Mouse (Mus musculus) forebrain, embryonic 16.5 days (tissue): ENCODE measurements around the gene Chtf18. TPM values are rescaled to one million over a fixed set of nuclear protein-coding genes. Genes with fewer than 3 reads are reported as not detected.

Experiments used
- ATAC-seq: fragments of 200-750 bp; cut with Nextera tagmentation; 2 replicates; pipeline ENCODE4 v1.8.0; 2017; ENCODE audit warnings: mild to moderate bottlenecking, moderate library complexity
- H3K27ac ChIP-seq: fragments of 300-500 bp; sonication (generic); 2 replicates; pipeline ENCODE4 v1.5.1; 2014; ENCODE audit warnings: low read length, control low read depth
- H3K27me3 ChIP-seq: fragments of 300-500 bp; sonication (generic); replicated peaks from 2 replicates; pipeline ENCODE4 v1.6.1; 2014; ENCODE audit warnings: low read length; ENCODE audit not compliant: control insufficient read depth, insufficient read depth
- H3K36me3 ChIP-seq: fragments of 300-500 bp; sonication (generic); 2 replicates; pipeline ENCODE4 v1.6.1; 2014; ENCODE audit not compliant: control insufficient read depth, insufficient read depth
- H3K4me1 ChIP-seq: fragments of 300-500 bp; sonication (generic); replicated peaks from 2 replicates; pipeline ENCODE4 v1.6.1; 2014; ENCODE audit warnings: low read length; ENCODE audit not compliant: control insufficient read depth, insufficient read depth
- H3K4me2 ChIP-seq: fragments of 300-500 bp; sonication (generic); 2 replicates; pipeline ENCODE4 v1.6.1; 2014; ENCODE audit warnings: mild to moderate bottlenecking, low read length, control low read depth
- H3K4me3 ChIP-seq: fragments of 300-500 bp; sonication (generic); replicated peaks from 2 replicates; pipeline ENCODE4 v1.5.1; 2014; ENCODE audit warnings: mild to moderate bottlenecking, low read length, control low read depth
- H3K9ac ChIP-seq: fragments of 300-500 bp; sonication (generic); replicated peaks from 2 replicates; pipeline ENCODE4 v1.6.1; 2014; ENCODE audit warnings: low read depth, low read length, control low read depth
- H3K9me3 ChIP-seq: fragments of 300-500 bp; sonication (generic); 2 replicates; pipeline ENCODE4 v1.6.1; 2016; ENCODE audit warnings: low read length; ENCODE audit not compliant: control insufficient read depth
- WGBS: fragments of 180-500 bp; shearing (Covaris S2); extraction: QIAGEN DNeasy Blood & Tissue Kit; methylation state at CpG from one replicate; pipeline ENCODE4 v1.1.7; 2014; 5-methylcytosine and 5-hydroxymethylcytosine counted together
- polyA plus RNA-seq: library from polyadenylated mRNA; unstranded; fragments of >200 nt; fragmentation: Nextera tagmentation; extraction: Ambion mirVana; gene quantifications from 2 replicates; pipeline ENCODE4 v1.2.1, GENCODE M21; 2015

Gene Chtf18
- polyA plus RNA-seq, 1 experiment from 2014 or later = 12.7 TPM

- no peak; the same call in 1 of the 2 replicates for ATAC-seq
- H3K27ac ChIP-seq = no peak overlapping the region
- 12% methylated on average over 6 of the region's 6 CpGs for WGBS
- no peaks in the 10 kb centered on the region for H3K36me3 ChIP-seq
- H3K27me3 ChIP-seq = peaks cover 26% of the 10 kb centered on the region
- no peaks in the 10 kb centered on the region for H3K9me3 ChIP-seq
- H3K4me3 ChIP-seq = peak overlapping the region; percentile 39
- H3K4me2 ChIP-seq = peak overlapping the region; percentile 61
- H3K4me1 ChIP-seq = peaks cover 8% of the 10 kb centered on the region
- H3K9ac ChIP-seq = peak overlapping the region; percentile 35
Observed at GRCm38 (mm10) chr17:25717691-25718090, 9.5 kb downstream of the Chtf18 start.

- peak within 1 kb of the TSS; percentile 39 for H3K4me3 ChIP-seq
- under 1% methylated on average over 45 of the region's 45 CpGs for WGBS
Observed at GRCm38 (mm10) chr17:25716711-25717637, 10.2 kb downstream of the Chtf18 start, which contains the start of gene Gng13. Gng13 (plus strand) TSS chr17:25717171.

GRCm38 (mm10) chr17:25716130-25716529 lies 11.1 kb downstream of the Chtf18 start:
- H3K4me3 ChIP-seq = no peak overlapping the region
- H3K4me1 ChIP-seq = peaks cover 8% of the 10 kb centered on the region
- H3K9ac ChIP-seq = no peak overlapping the region
- ATAC-seq = no peak
- H3K4me2 ChIP-seq = no peak overlapping the region
- no peaks in the 10 kb centered on the region for H3K9me3 ChIP-seq
- H3K27ac ChIP-seq = no peak overlapping the region
- H3K36me3 ChIP-seq = no peaks in the 10 kb centered on the region
- 2% methylated on average over 6 of the region's 6 CpGs for WGBS
- peaks cover 26% of the 10 kb centered on the region for H3K27me3 ChIP-seq

More at GRCm38 (mm10) chr17:25716711-25717637, 10.2 kb downstream of the Chtf18 start, which contains the start of gene Gng13:
- H3K36me3 ChIP-seq = no peaks in the 10 kb centered on the region
- H3K9me3 ChIP-seq = no peaks in the 10 kb centered on the region
- peak within 1 kb of the TSS; percentile 35 for H3K9ac ChIP-seq
- H3K4me2 ChIP-seq = peak within 1 kb of the TSS; percentile 61
- no peak within 1 kb of the TSS for H3K27ac ChIP-seq
- ATAC-seq = peak; percentile 18; the same call in 1 of the 2 replicates
- peaks cover 8% of the 10 kb centered on the region for H3K4me1 ChIP-seq
- H3K27me3 ChIP-seq = peaks cover 26% of the 10 kb centered on the region

GRCm38 (mm10) chr17:25715627-25716026 lies 11.6 kb downstream of the Chtf18 start:
- no peaks in the 10 kb centered on the region for H3K9me3 ChIP-seq
- no peak overlapping the region for H3K9ac ChIP-seq
- H3K27ac ChIP-seq = no peak overlapping the region
- H3K36me3 ChIP-seq = no peaks in the 10 kb centered on the region
- 59% methylated on average over 3 of the region's 3 CpGs for WGBS
- H3K4me2 ChIP-seq = no peak overlapping the region
- no peak overlapping the region for H3K4me3 ChIP-seq
- H3K4me1 ChIP-seq = peaks cover 8% of the 10 kb centered on the region
- H3K27me3 ChIP-seq = peaks cover 26% of the 10 kb centered on the region
- no peak for ATAC-seq

- Histone ChIP-seq H3K27me3 (peaks cover 5% of the 10 kb centered on the region), H3K4me2 (no peak overlapping the region), H3K27ac (no peak overlapping the region), H3K4me1 (no peaks in the 10 kb centered on the region), H3K9ac (no peak overlapping the region), H3K4me3 (no peak overlapping the region), H3K9me3 (no peaks in the 10 kb centered on the region), H3K36me3 (no peaks in the 10 kb centered on the region)
- 88% methylated on average over 4 of the region's 4 CpGs for WGBS
- no peak for ATAC-seq
Observed at GRCm38 (mm10) chr17:25711136-25711535, 16.1 kb downstream of the Chtf18 start.

DNA sequence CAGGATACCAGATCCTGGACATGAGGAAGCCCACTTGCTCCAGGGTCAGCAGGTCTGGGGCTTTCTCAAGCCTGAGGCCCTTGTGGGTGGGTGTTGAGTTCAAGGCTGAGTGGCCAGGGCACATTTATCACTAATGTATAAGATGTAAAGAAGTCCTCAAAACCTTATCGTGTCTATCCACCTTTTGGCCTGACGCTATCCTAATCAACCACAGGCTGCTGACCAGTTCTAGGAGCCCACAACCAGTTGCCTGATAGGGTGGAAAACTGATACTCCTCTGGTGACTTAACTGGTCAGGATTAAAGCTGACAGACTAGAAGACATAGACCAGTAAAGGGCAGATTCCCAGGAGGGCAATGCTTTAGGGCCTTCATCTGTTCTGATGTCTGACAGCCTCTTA lies 17.2 kb downstream of the Chtf18 start:
- Histone ChIP-seq H3K27ac (no peak overlapping the region), H3K4me2 (no peak overlapping the region), H3K36me3 (no peaks in the 10 kb centered on the region), H3K4me3 (no peak overlapping the region), H3K9ac (no peak overlapping the region), H3K4me1 (no peaks in the 10 kb centered on the region), H3K9me3 (no peaks in the 10 kb centered on the region), H3K27me3 (no peaks in the 10 kb centered on the region)
- ATAC-seq = no peak
- 95% methylated on average over 2 of the region's 2 CpGs for WGBS

DNA sequence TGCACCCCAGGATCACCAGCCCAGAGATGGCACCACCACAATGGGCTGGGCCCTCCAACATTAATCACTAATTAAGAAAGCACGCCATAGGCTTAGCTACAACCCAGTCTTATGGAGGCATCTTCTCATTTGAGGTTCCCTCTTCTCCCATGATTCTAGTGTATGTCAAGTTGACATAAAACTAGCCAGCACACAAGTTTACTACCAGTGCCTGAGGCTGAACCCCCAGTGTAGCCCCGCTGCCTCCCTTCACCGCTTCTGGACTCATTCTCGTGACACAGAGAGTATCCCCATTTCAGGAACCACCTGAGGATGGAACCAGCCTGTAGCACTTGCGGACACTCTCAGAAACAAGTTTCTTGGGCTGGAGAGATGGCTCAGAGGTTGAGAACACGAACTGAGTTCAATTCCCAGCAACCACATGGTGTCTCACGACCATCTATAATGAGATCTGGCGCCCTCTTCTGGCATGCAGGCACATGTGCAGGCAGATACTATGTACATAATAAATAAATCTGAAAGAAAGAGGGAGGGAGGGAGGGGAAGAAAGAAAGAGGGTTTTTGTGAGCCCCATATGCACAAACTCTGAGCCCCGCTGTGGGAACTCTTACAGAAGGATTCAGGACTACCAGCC lies 26.2 kb downstream of the Chtf18 start:
- WGBS = 58% methylated on average over 9 of the region's 9 CpGs
- H3K27me3 ChIP-seq = no peaks in the 10 kb centered on the region

DNA sequence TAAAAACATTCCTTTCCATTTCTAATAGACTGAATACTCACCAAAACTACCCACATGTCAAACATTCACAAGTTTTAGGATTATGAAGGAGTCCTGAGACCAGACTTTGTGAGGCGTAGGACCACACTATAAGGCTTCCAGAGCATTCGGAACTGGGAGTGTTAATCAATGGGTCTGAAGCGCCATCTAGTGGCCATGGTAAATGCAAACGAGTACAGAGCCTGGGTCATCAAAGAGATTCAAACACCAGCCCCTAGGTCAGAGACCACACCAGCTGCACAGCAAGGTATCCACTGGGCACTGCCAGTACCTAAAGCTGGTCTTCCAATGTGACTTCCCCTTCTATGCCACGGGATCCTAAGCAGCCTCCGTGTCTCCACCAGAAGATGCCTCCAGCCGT lies 28.8 kb downstream of the Chtf18 start:
- peak; percentile 63; the same call in 1 of the 2 replicates for ATAC-seq
- no peaks in the 10 kb centered on the region for H3K27me3 ChIP-seq
- H3K4me2 ChIP-seq = no peak overlapping the region
- H3K4me1 ChIP-seq = no peaks in the 10 kb centered on the region
- no peak overlapping the region for H3K27ac ChIP-seq
- H3K9ac ChIP-seq = no peak overlapping the region
- no peak overlapping the region for H3K4me3 ChIP-seq
- H3K9me3 ChIP-seq = no peaks in the 10 kb centered on the region
- H3K36me3 ChIP-seq = no peaks in the 10 kb centered on the region
- 12% methylated on average over 7 of the region's 7 CpGs for WGBS

More for the DNA sequence above, 26.2 kb downstream of the Chtf18 start:
- Histone ChIP-seq H3K27ac (no peak overlapping the region), H3K9ac (no peak overlapping the region), H3K9me3 (no peaks in the 10 kb centered on the region), H3K4me2 (no peak overlapping the region), H3K4me1 (no peaks in the 10 kb centered on the region), H3K4me3 (no peak overlapping the region), H3K36me3 (no peaks in the 10 kb centered on the region)
- ATAC-seq = no peak

- Histone ChIP-seq H3K36me3 (no peaks in the 10 kb centered on the region), H3K27me3 (no peaks in the 10 kb centered on the region), H3K9ac (no peak overlapping the region), H3K4me2 (no peak overlapping the region), H3K27ac (no peak overlapping the region), H3K4me1 (no peaks in the 10 kb centered on the region), H3K9me3 (no peaks in the 10 kb centered on the region), H3K4me3 (no peak overlapping the region)
- 47% methylated on average over 1 of the region's 1 CpGs for WGBS
- no peak for ATAC-seq
Observed at GRCm38 (mm10) chr17:25696263-25696662, 31.0 kb downstream of the Chtf18 start.
